Mouse (Mus musculus): ENCODE data around the gene Smarcb1. TPM values are rescaled to one million over a fixed set of nuclear protein-coding genes. Genes with fewer than 3 reads are reported as not detected.
"Not testable (repeated sequence)": the region's sequence is repeated elsewhere in the genome, so short reads cannot be mapped to it uniquely, and the experiment has no call there.

Smarcb1 gene
- total RNA-seq, 2 experiments from 2014 or later: 15.7 to 16.9 TPM

DNA sequence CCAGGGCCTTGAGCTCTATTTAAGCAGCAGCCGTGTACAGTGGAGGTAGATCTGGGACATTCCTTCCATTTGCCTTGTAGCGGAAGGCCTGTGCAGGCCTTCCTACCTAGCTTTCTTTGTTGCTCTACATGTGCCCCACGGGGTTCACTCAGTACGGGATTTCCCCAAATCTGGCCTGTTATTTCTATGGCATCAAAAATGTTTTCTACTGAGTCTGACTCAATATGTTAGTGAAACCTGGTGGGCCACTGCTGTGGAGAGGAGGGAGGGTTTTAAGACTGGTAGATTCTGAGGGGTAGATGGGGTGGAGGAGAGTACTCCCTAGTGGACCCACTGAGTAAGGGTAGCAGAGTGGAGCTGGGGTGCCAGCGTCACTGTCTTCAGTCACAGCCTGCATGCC lies 25.7 kb downstream of the Smarcb1 start:
- ATAC-seq (replicated peaks; ENCODE audit: low FRiP score, poor library complexity, severe bottlenecking): no peak

GRCm38 (mm10) chr10:75894601-75895000 lies 26.8 kb downstream of the Smarcb1 start:
- ATAC-seq (replicated peaks; ENCODE audit: low FRiP score, poor library complexity, severe bottlenecking): no peak

DNA sequence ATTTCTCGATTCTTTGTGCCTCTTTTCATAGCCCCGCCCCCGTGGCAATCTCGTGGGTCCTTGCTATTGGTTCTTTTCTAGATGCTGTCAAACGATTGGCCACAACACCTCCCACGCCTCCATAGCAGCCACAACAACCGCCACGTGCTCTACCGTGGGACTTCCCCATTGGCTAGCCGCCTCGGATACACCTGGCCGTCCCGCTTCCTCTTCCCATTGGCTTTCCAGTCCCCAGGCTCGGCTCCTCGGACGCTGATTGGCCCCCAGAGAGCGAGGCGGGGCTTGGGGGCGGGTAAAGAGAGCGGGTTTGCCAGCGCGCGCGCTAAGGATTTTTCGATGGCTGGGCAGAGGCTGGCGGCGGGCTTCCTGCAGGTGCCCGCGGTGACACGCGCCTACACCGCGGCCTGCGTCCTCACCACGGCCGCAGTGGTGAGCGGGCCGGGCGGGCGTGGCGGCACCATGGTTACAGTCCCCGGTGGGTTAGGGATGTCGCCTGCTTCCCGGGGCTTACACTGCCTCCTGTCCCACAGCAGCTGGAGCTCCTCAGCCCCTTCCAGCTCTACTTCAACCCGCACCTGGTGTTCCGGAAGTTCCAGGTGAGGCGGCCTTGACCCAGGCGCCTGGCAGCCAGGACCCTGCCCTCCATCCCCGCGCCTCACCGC lies 28.2 kb downstream of the Smarcb1 start, which contains the start of gene Derl3:
Gene Derl3, plus strand, starts transcription at position 325 of the 662 bp plus-strand sequence.
- peak; percentile 97 for ATAC-seq (replicated peaks; ENCODE audit: low FRiP score, poor library complexity, severe bottlenecking)

GRCm38 (mm10) chr10:75889406-75890153 lies 31.8 kb downstream of the Smarcb1 start:
- ATAC-seq (replicated peaks; ENCODE audit: low FRiP score, poor library complexity, severe bottlenecking): no peak

GRCm38 (mm10) chr10:75887504-75887903 lies 33.9 kb downstream of the Smarcb1 start:
- ATAC-seq (replicated peaks; ENCODE audit: low FRiP score, poor library complexity, severe bottlenecking): not testable (repeated sequence)

DNA sequence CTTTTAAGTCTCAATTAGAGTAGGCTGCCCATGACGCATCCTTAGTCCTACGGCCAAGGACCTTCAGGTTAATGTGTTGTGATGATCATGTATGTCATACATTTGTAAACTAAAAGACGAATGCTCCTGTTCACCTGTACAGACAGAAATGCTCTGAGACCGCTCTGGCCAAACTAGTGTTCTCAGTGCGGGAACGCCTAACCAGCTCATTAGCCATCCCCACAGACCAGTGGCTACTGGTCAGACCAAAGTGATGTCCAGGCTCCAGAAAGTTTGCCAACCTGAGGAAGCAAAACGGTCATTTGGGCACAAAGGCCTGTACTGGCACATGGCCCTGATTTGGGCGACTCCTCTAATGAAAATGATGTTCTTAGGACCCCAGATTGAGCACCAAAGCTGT lies 36.7 kb downstream of the Smarcb1 start:
- ATAC-seq (replicated peaks; ENCODE audit: low FRiP score, poor library complexity, severe bottlenecking): no peak

DNA sequence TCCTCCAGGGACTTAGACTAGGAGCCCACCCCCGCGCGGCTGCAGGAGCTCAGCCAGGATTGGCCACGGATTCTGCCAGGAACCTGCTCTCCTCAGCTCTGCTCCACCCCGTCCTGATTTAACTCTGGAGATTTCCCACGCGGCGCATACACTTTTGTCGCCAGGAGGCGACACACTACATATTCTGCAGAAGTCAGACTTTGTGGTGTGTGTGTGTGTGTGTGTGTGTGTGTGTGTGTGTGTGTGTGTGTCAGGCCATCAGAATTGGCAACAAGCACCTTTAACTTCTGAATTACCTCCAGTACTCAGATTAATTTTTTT lies 38.2 kb downstream of the Smarcb1 start:
- 0 out of 2 replicates have a peak, but pooled peaks have one; percentile 47 for ATAC-seq (replicated peaks; ENCODE audit: low FRiP score, poor library complexity, severe bottlenecking)

- ATAC-seq (replicated peaks; ENCODE audit: low FRiP score, poor library complexity, severe bottlenecking): 0 out of 2 replicates have a peak, but pooled peaks have one; percentile 19
Observed at GRCm38 (mm10) chr10:75882433-75883231, 38.8 kb downstream of the Smarcb1 start.

DNA sequence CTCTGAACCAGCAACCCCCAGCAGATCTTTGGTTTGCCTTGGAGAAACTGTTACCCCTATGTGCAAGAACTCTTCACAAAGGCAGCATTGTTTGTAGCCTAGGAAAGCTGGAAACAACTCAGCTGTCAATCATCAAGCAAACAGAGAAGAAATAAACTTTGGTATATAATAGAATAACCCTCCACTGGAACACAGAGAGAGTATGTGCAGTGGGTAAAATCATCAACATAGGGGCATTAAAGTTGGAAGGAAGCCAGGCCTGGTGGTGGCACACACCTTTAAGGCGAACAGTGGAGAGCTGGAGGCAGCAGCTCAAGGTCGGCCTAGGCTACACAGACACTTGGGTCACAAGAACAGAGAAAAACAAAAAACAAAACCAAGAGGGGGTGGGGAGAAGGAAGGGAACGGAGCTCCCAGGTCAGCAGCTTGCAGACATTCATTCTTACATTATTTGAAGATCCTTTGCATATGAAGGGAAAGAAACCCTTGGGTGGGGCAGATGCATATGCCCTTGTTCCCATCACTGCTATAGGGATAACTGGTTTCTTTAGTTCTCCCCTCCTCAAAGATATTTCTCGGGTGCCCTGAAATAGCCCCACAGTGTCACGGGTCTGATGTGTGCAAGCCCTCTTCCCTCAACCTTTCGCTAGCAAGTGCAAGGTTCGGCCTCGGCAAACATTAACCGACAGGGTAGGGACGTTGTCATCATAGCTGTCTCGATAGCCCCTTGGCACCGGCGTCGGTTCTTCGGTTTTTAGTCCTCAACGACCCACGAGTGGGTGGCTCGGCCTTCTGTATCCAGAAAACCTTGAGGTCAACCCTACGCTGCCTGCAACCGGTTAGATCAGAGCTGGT lies 39.6 kb downstream of the Smarcb1 start:
- no peak for ATAC-seq (replicated peaks; ENCODE audit: low FRiP score, poor library complexity, severe bottlenecking)

DNA sequence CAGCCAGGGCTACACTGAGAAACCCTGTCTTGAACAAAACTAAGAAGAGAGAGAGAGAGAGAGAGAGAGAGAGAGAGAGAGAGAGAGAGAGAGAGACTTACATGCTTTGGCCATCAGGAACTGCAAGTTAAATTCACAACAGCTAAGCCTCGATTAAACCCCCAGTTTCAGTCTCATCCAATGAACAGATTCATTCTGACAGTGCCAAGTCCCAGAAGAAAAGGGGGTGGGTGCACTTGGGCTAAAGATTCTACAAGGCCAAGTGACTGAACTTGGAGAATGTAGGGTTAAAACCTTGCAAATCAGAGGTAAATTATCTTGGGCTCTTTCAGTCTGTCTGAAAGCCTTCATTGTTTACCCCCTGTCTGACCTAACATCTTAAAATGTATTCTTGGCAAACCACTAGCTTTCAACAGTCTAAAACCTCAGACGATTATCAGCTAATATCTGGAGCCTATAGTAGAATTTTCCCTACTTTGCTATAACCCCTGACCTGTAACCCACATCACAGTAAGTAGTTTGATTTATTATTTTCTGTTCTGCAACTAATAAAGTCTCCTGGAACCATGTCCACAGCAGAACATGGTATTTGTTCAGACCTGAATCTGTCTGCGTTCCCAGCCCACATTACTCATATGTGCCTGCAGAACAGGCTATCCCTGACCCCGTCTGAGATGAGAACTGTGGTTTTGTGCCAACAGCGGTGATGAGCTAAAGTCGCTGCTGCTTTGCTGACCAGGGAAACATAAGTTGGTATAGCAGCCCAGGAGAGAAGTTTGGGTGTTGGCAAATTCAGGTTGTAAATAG lies 40.4 kb downstream of the Smarcb1 start:
- ATAC-seq (replicated peaks; ENCODE audit: low FRiP score, poor library complexity, severe bottlenecking): no peak

GRCm38 (mm10) chr10:75880351-75880750 lies 41.1 kb downstream of the Smarcb1 start:
- no peak for ATAC-seq (replicated peaks; ENCODE audit: low FRiP score, poor library complexity, severe bottlenecking)

DNA sequence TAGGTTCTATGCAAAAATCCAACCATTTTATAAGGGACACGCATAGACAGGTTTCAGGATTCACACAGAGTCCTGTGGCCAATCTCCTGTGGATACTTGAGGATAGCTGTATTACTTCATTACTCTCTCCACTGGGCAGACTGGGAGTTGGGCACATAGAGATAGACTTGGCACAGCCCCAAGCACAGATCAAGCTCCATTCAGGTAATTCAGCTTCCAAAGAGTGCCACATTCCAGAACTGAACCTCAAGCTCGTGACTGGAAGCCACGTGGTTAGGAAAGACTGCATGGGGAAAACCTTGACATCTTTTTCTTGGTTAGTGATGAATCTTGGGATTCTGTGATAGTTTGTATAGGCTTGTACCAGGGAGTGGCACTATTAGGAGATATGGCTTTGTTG lies 42.6 kb downstream of the Smarcb1 start:
- no peak for ATAC-seq (replicated peaks; ENCODE audit: low FRiP score, poor library complexity, severe bottlenecking)

DNA sequence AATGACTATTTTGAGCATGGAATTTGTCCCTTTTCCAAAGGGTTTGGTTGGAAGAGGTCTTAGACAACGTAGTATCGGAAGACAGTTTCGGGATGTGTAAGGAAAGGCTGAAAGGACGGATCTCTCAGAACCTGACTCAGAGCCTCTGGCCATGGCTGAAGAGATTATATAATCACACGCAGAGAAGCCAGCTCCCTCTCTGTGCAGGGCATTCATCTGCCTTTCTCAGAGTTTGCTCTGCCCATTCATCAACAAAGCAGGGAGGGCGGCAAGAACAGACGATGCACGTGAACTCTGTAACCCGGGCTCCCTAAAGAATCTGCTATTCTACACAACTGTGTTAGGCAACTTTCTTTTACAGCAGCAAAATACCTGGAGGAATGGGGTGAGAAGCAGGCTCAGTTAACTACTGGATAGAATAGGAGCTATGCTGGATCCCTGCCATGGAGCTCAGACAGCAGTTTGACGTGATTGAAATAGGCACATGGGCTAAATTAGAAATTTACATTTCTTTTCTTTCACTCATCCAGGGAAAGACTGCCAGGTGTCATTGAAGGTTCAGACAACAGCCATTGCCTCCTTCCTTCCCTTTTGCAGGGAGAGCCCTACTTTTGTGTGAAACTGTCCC lies 47.8 kb downstream of the Smarcb1 start:
- no peak for ATAC-seq (replicated peaks; ENCODE audit: low FRiP score, poor library complexity, severe bottlenecking)

GRCm38 (mm10) chr10:75872915-75873542 lies 48.4 kb downstream of the Smarcb1 start:
- no peak for ATAC-seq (replicated peaks; ENCODE audit: low FRiP score, poor library complexity, severe bottlenecking)

GRCm38 (mm10) chr10:75872025-75872914 lies 49.1 kb downstream of the Smarcb1 start:
- no peak for ATAC-seq (replicated peaks; ENCODE audit: low FRiP score, poor library complexity, severe bottlenecking)

DNA sequence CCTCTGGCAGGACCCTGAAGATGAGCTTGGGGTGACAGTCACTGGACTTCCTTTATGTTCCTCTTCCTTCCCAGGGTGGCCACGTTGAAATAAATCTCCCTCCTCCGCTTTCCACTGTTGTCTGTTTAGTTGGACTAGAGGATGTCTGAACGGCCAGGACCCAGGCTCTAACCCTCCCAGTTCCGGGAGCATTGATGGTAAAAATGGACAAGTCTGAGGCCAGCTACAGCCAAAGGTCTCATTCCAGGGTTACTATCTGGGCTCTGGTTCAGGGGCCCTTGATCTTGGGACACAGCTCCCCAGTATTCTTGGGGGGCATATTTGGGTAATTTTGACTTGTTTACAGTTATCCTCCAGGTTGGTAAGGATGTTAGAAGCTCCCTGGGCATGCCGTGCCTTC lies 59.8 kb downstream of the Smarcb1 start:
- no peak for ATAC-seq (replicated peaks; ENCODE audit: low FRiP score, poor library complexity, severe bottlenecking)

DNA sequence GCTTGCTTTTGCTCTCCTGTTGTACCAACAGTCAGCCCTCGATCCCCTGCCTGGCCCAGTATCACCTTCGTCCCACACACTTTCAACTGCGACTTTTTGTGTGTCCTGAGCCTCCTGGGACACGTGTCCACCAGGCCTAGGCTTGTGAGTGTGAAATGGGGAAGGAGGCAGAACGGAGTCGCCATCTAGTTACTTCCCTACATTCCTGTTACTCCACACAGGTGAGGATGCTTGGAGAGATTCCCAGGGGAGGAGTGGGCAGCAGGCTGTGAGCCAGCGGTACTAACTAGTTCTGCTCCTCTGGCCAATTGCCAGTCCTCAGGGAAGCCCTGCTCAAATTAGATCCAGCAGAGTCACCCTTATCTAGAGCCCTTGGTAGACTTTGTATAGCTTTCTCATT lies 60.7 kb downstream of the Smarcb1 start:
- no peak for ATAC-seq (replicated peaks; ENCODE audit: low FRiP score, poor library complexity, severe bottlenecking)

Data from erythroblast, adult 5-6 weeks (primary cell).